Mouse (Mus musculus) kidney, adult 2 months (tissue): ENCODE data around the gene Zc3hc1.

ENCODE experiments used
- CTCF ChIP-seq: fragments of 200-500 bp; conservative IDR thresholded peaks from 2 replicates; pipeline ENCODE4 v1.5.1; 2011; ENCODE audit warnings: low read depth, mild to moderate bottlenecking, control low read depth, low read length, moderate library complexity, mixed read lengths; ENCODE audit not compliant: insufficient read depth, insufficient read length
- POLR2A ChIP-seq: fragments of 200-500 bp; IDR thresholded peaks from one replicate; pipeline ENCODE4 v1.6.1; 2011; ENCODE audit warnings: low read depth, low read length, control low read depth

DNA sequence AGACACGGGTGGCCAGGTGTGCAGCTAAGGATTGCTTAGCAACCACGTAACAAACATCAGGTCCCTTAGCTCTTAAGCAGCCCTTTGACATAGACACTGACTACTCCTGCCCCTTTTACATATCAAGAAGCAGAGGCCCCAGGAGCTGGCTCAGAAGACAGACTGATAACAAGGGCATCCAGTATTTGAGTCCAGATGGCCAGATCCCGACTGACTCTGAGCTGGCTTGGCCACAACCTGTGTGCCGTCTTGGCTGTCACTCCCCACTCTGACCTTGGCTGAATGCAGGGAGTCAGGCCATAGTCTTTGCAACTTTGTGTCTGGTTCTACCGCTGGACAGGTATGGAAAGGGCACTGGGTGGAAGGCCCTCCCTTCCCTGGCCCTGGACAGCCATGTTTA is 34.7 kb downstream of the Zc3hc1 start:
- TF ChIP-seq POLR2A (no peak), CTCF (no peak)
